Mouse (Mus musculus): ENCODE data around the gene Khsrp. TPM values are rescaled to one million over a fixed set of nuclear protein-coding genes. Genes with fewer than 3 reads are reported as not detected.

Gene Khsrp
- polyA plus RNA-seq, 1 experiment from 2014 or later: 36.9 TPM

GRCm38 (mm10) chr17:56975391-56975790, 55.9 kb downstream of the Khsrp start:
- Histone ChIP-seq H3K9ac (ENCODE audit: low read length) (no peak overlapping the region), H3K36me3 (ENCODE audit: control insufficient read depth, insufficient read depth, low read length) (no peaks in the 10 kb centered on the region), H3K27ac (replicated peaks in 1 of 2; ENCODE audit: control insufficient read depth in 1 of 2, insufficient read depth in 1 of 2, low read depth in 2 of 2, low read length in 2 of 2) (no peak overlapping the region), H3K4me3 (ENCODE audit: control insufficient read depth in 1 of 2, insufficient read depth in 1 of 2, low read depth in 1 of 2, low read length in 2 of 2) (no peak overlapping the region), H3K4me2 (ENCODE audit: low read length) (no peak overlapping the region), H3K4me1 (ENCODE audit: control insufficient read depth in 2 of 2, insufficient read depth in 2 of 2, low read length in 2 of 2) (no peaks in the 10 kb centered on the region), H3K27me3 (ENCODE audit: control insufficient read depth, insufficient read depth, low read length) (no peaks in the 10 kb centered on the region), H3K9me3 (ENCODE audit: control insufficient read depth, low read length) (no peaks in the 10 kb centered on the region)
- no peak for ATAC-seq (ENCODE audit: insufficient number of reproducible peaks, insufficient read depth, low FRiP score, low read depth)
- WGBS: 81% methylated on average over 3 of the region's 3 CpGs

- ATAC-seq (ENCODE audit: insufficient number of reproducible peaks, insufficient read depth, low FRiP score, low read depth): no peak
- H3K36me3 ChIP-seq (ENCODE audit: control insufficient read depth, insufficient read depth, low read length): no peaks in the 10 kb centered on the region
- H3K27me3 ChIP-seq (ENCODE audit: control insufficient read depth, insufficient read depth, low read length): 0 out of 2 replicates have a peak, but pooled peaks cover under 1% of the 10 kb centered on the region
- no peaks in the 10 kb centered on the region for H3K9me3 ChIP-seq (ENCODE audit: control insufficient read depth, low read length)
- no peak overlapping the region for H3K4me3 ChIP-seq (ENCODE audit: control insufficient read depth in 1 of 2, insufficient read depth in 1 of 2, low read depth in 1 of 2, low read length in 2 of 2)
- H3K27ac ChIP-seq (replicated peaks in 1 of 2; ENCODE audit: control insufficient read depth in 1 of 2, insufficient read depth in 1 of 2, low read depth in 2 of 2, low read length in 2 of 2): no peak overlapping the region
- H3K9ac ChIP-seq (ENCODE audit: low read length): no peak overlapping the region
- H3K4me2 ChIP-seq (ENCODE audit: low read length): no peak overlapping the region
- WGBS: 72% methylated on average over 5 of the region's 5 CpGs
- H3K4me1 ChIP-seq (ENCODE audit: control insufficient read depth in 2 of 2, insufficient read depth in 2 of 2, low read length in 2 of 2): no peaks in the 10 kb centered on the region
Measured at GRCm38 (mm10) chr17:56974708-56975240, 56.5 kb downstream of the Khsrp start.

- H3K9ac ChIP-seq (ENCODE audit: low read length): no peak overlapping the region
- 60% methylated on average over 13 of the region's 14 CpGs for WGBS
- no peaks in the 10 kb centered on the region for H3K4me1 ChIP-seq (ENCODE audit: control insufficient read depth in 2 of 2, insufficient read depth in 2 of 2, low read length in 2 of 2)
- no peaks in the 10 kb centered on the region for H3K9me3 ChIP-seq (ENCODE audit: control insufficient read depth, low read length)
- no peak for ATAC-seq (ENCODE audit: insufficient number of reproducible peaks, insufficient read depth, low FRiP score, low read depth)
- peaks cover 6% of the 10 kb centered on the region; the same call in 1 of the 2 replicates for H3K27me3 ChIP-seq (ENCODE audit: control insufficient read depth, insufficient read depth, low read length)
- H3K27ac ChIP-seq (replicated peaks in 1 of 2; ENCODE audit: control insufficient read depth in 1 of 2, insufficient read depth in 1 of 2, low read depth in 2 of 2, low read length in 2 of 2): no peak overlapping the region
- H3K4me3 ChIP-seq (ENCODE audit: control insufficient read depth in 1 of 2, insufficient read depth in 1 of 2, low read depth in 1 of 2, low read length in 2 of 2): no peak overlapping the region
- H3K4me2 ChIP-seq (ENCODE audit: low read length): no peak overlapping the region
- H3K36me3 ChIP-seq (ENCODE audit: control insufficient read depth, insufficient read depth, low read length): no peaks in the 10 kb centered on the region
Measured at GRCm38 (mm10) chr17:56973956-56974707, 57.2 kb downstream of the Khsrp start.

Other genes with a start within 250 kb of the Khsrp start
- 4.3 and 5.0 TPM in 2 replicates for gene Rfx2, start 200.5 kb downstream of the Khsrp start, polyA plus RNA-seq (2014; fragmentation: Nextera tagmentation; extraction: Ambion mirVana)
- gene Acsbg2, start 157.1 kb downstream of the Khsrp start, polyA plus RNA-seq (2014; fragmentation: Nextera tagmentation; extraction: Ambion mirVana): not detected in 2 replicates
- gene 1700061G19Rik, start 156.0 kb downstream of the Khsrp start, polyA plus RNA-seq (2014; fragmentation: Nextera tagmentation; extraction: Ambion mirVana): 0.35 and 0.74 TPM in 2 replicates
- gene Mllt1, start 96.1 kb downstream of the Khsrp start, polyA plus RNA-seq (2014; fragmentation: Nextera tagmentation; extraction: Ambion mirVana): 11.4 and 20.4 TPM in 2 replicates
- 0.16 TPM in 1 of 2 replicates, not detected in the other for gene Acer1, start 49.4 kb downstream of the Khsrp start, polyA plus RNA-seq (2014; fragmentation: Nextera tagmentation; extraction: Ambion mirVana)
- 120 and 128 TPM in 2 replicates for gene Clpp, start 41.2 kb downstream of the Khsrp start, polyA plus RNA-seq (2014; fragmentation: Nextera tagmentation; extraction: Ambion mirVana)
- 54.9 and 55.7 TPM in 2 replicates for gene Alkbh7, start 34.2 kb downstream of the Khsrp start, polyA plus RNA-seq (2014; fragmentation: Nextera tagmentation; extraction: Ambion mirVana)
- not detected in 2 replicates for gene Pspn, start 31.5 kb downstream of the Khsrp start, polyA plus RNA-seq (2014; fragmentation: Nextera tagmentation; extraction: Ambion mirVana)
- 29.2 and 31.0 TPM in 2 replicates for gene Gtf2f1, start 20.2 kb downstream of the Khsrp start, polyA plus RNA-seq (2014; fragmentation: Nextera tagmentation; extraction: Ambion mirVana)
- 0.34 TPM in 1 of 2 replicates, not detected in the other for gene Gm17949, start 20.1 kb downstream of the Khsrp start, polyA plus RNA-seq (2014; fragmentation: Nextera tagmentation; extraction: Ambion mirVana)
- not detected in 2 replicates for gene Slc25a41, start 10.1 kb upstream of the Khsrp start, polyA plus RNA-seq (2014; fragmentation: Nextera tagmentation; extraction: Ambion mirVana)
- 0.19 and 0.27 TPM in 2 replicates for gene Crb3, start 27.6 kb upstream of the Khsrp start, polyA plus RNA-seq (2014; fragmentation: Nextera tagmentation; extraction: Ambion mirVana)
- 16.1 and 18.0 TPM in 2 replicates for gene Slc25a23, start 28.3 kb upstream of the Khsrp start, polyA plus RNA-seq (2014; fragmentation: Nextera tagmentation; extraction: Ambion mirVana)
- 0.50 and 0.69 TPM in 2 replicates for gene Dennd1c, start 47.0 kb upstream of the Khsrp start, polyA plus RNA-seq (2014; fragmentation: Nextera tagmentation; extraction: Ambion mirVana)
- gene Tubb4a, start 56.3 kb upstream of the Khsrp start, polyA plus RNA-seq (2014; fragmentation: Nextera tagmentation; extraction: Ambion mirVana): 5.6 and 7.5 TPM in 2 replicates
- gene Tnfsf9, start 73.8 kb upstream of the Khsrp start, polyA plus RNA-seq (2014; fragmentation: Nextera tagmentation; extraction: Ambion mirVana): 1.9 and 2.8 TPM in 2 replicates
- not detected in 2 replicates for gene Cd70, start 118.3 kb upstream of the Khsrp start, polyA plus RNA-seq (2014; fragmentation: Nextera tagmentation; extraction: Ambion mirVana)
- gene Tnfsf14, start 162.7 kb upstream of the Khsrp start, polyA plus RNA-seq (2014; fragmentation: Nextera tagmentation; extraction: Ambion mirVana): not detected in 2 replicates
- gene C3, start 196.6 kb upstream of the Khsrp start, polyA plus RNA-seq (2014; fragmentation: Nextera tagmentation; extraction: Ambion mirVana): 0.74 and 1.00 TPM in 2 replicates
- 27.4 and 29.0 TPM in 2 replicates for gene Gpr108, start 216.9 kb upstream of the Khsrp start, polyA plus RNA-seq (2014; fragmentation: Nextera tagmentation; extraction: Ambion mirVana)
- 32.9 and 33.0 TPM in 2 replicates for gene Trip10, start 217.9 kb upstream of the Khsrp start, polyA plus RNA-seq (2014; fragmentation: Nextera tagmentation; extraction: Ambion mirVana)
- 1.4 and 2.2 TPM in 2 replicates for gene Vav1, start 247.6 kb upstream of the Khsrp start, polyA plus RNA-seq (2014; fragmentation: Nextera tagmentation; extraction: Ambion mirVana)